Mouse (Mus musculus): ENCODE data around the gene Wfdc1. TPM values are rescaled to one million over a fixed set of nuclear protein-coding genes. Genes with fewer than 3 reads are reported as not detected.
A peak's percentile ranks its signal among the peaks of the same experiment; 100 is the strongest.

The Wfdc1 gene
- polyA plus RNA-seq (2014; fragmentation: Nextera tagmentation; extraction: Ambion mirVana), result 3.0 and 3.4 TPM in 2 replicates

- TF ChIP-seq CTCF (IDR thresholded peaks at IDR 0.05; ENCODE audit: low read depth), result no peak
- no peak within 1 kb of the TSS for H3K4me3 ChIP-seq (ENCODE audit: low read depth, low read length)
- H3K27ac ChIP-seq (ENCODE audit: low read depth), result no peak within 1 kb of the TSS; the same call in 1 of the 2 replicates
- DNase-seq (no peak), ATAC-seq (ENCODE audit: insufficient read depth) (no peak)
- H3K27me3 ChIP-seq (ENCODE audit: insufficient read depth, low read length), result no peaks in the 10 kb centered on the region
- no peaks in the 10 kb centered on the region for H3K36me3 ChIP-seq (ENCODE audit: insufficient read depth)
- WGBS, result 15% methylated on average over 14 of the region's 14 CpGs
- no peak within 1 kb of the TSS for H3K9ac ChIP-seq
- peaks cover 17% of the 10 kb centered on the region; the same call in 1 of the 2 replicates for H3K4me1 ChIP-seq (ENCODE audit: insufficient read depth)
- H3K9me3 ChIP-seq (ENCODE audit: low read depth, low read length), result no peaks in the 10 kb centered on the region
- peak within 1 kb of the TSS; percentile 29; the same call in 1 of the 2 replicates for H3K4me2 ChIP-seq
Measured at GRCm38 (mm10) chr8:119666219-119666951, at the start of gene Wfdc1. Gene Wfdc1, plus strand, starts transcription at chr8:119666365.

DNA sequence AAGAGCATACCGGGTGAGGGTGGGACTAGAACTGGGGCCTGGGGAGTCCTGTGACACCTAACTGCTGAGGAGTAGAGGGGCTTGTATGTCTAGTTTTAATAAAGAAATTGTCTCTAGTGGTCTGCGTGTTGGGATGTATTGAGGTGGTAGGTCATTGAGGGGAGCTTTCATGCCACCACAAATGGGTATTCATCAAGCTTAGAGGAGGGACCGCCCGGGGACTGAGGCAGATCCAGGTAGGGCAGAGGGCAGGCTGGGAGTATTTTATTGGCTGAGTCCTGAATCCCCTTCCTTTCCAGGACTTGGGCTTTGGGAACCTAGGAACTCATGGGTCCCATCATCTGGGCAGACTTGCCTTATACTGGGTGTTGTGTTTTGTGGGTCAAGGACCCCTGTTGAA lies 49.4 kb upstream of the Wfdc1 start:
- H3K4me2 ChIP-seq, result no peak overlapping the region
- no peaks in the 10 kb centered on the region for H3K36me3 ChIP-seq (ENCODE audit: insufficient read depth)
- no peak overlapping the region for H3K9ac ChIP-seq
- WGBS, result 82% methylated on average over 4 of the region's 4 CpGs
- H3K4me3 ChIP-seq (ENCODE audit: low read depth, low read length), result no peak overlapping the region
- H3K4me1 ChIP-seq (ENCODE audit: insufficient read depth), result no peaks in the 10 kb centered on the region
- DNase-seq, result no peak
- H3K9me3 ChIP-seq (ENCODE audit: low read depth, low read length), result no peaks in the 10 kb centered on the region
- no peak for ATAC-seq (ENCODE audit: insufficient read depth)
- no peaks in the 10 kb centered on the region for H3K27me3 ChIP-seq (ENCODE audit: insufficient read depth, low read length)
- no peak for TF ChIP-seq CTCF (IDR thresholded peaks at IDR 0.05; ENCODE audit: low read depth)
- H3K27ac ChIP-seq (ENCODE audit: low read depth), result no peak overlapping the region

- 79% methylated on average over 5 of the region's 5 CpGs for WGBS
- no peaks in the 10 kb centered on the region for H3K4me1 ChIP-seq (ENCODE audit: insufficient read depth)
- no peak overlapping the region for H3K4me3 ChIP-seq (ENCODE audit: low read depth, low read length)
- no peak for DNase-seq
- H3K9me3 ChIP-seq (ENCODE audit: low read depth, low read length), result no peaks in the 10 kb centered on the region
- no peaks in the 10 kb centered on the region for H3K36me3 ChIP-seq (ENCODE audit: insufficient read depth)
- ATAC-seq (ENCODE audit: insufficient read depth), result no peak
- no peak for TF ChIP-seq CTCF (IDR thresholded peaks at IDR 0.05; ENCODE audit: low read depth)
- H3K27me3 ChIP-seq (ENCODE audit: insufficient read depth, low read length), result no peaks in the 10 kb centered on the region
- no peak overlapping the region for H3K27ac ChIP-seq (ENCODE audit: low read depth)
- H3K4me2 ChIP-seq, result no peak overlapping the region
- H3K9ac ChIP-seq, result no peak overlapping the region
Measured at GRCm38 (mm10) chr8:119617586-119617985, 48.6 kb upstream of the Wfdc1 start.

- H3K9me3 ChIP-seq (ENCODE audit: low read depth, low read length), result no peaks in the 10 kb centered on the region
- H3K9ac ChIP-seq, result no peak overlapping the region
- H3K36me3 ChIP-seq (ENCODE audit: insufficient read depth), result no peaks in the 10 kb centered on the region
- no peaks in the 10 kb centered on the region for H3K4me1 ChIP-seq (ENCODE audit: insufficient read depth)
- no peak for TF ChIP-seq CTCF (IDR thresholded peaks at IDR 0.05; ENCODE audit: low read depth)
- no peak for ATAC-seq (ENCODE audit: insufficient read depth)
- WGBS, result 40% methylated on average over 5 of the region's 5 CpGs
- H3K27me3 ChIP-seq (ENCODE audit: insufficient read depth, low read length), result no peaks in the 10 kb centered on the region
- no peak overlapping the region for H3K27ac ChIP-seq (ENCODE audit: low read depth)
- no peak overlapping the region for H3K4me2 ChIP-seq
- H3K4me3 ChIP-seq (ENCODE audit: low read depth, low read length), result no peak overlapping the region
- no peak for DNase-seq
Measured at GRCm38 (mm10) chr8:119618887-119619286, 47.3 kb upstream of the Wfdc1 start.

DNA sequence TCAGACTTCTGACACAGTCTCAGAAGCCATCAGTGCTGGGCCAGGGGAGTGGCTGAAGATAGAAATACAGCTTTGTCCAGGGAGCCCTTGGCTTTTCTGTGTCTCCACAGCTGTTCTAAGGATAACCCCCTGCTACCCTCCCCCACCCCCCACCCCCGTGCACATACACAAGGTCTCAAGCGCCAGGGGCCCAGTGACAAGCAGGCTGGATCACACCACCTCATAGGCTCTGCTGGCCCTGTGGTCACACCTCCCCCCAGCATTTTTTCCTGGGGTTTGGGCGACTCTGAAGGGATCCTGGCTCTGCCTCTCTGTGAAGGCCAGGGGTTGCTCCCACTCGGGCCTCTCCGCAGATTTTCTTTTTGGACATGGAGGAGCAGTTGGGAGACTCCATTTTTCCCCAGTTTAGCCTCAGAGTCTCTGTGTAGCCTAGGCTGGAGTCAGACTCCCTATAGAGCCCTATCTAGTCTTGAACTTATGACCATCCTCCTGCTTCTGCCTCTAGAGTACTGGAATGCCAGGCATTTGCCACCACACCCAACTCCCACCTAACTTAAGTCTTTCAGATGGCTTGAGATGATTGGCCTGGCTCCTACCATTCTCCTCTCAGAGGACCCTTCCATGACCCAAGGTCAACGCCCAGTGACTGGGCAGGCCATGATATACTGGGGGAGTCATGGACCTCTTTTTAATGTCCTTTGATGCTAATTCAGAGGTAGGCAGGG lies 45.9 kb upstream of the Wfdc1 start:
- no peaks in the 10 kb centered on the region for H3K9me3 ChIP-seq (ENCODE audit: low read depth, low read length)
- DNase-seq, result no peak
- H3K9ac ChIP-seq, result no peak overlapping the region
- H3K4me3 ChIP-seq (ENCODE audit: low read depth, low read length), result no peak overlapping the region
- H3K4me2 ChIP-seq, result no peak overlapping the region
- no peak for ATAC-seq (ENCODE audit: insufficient read depth)
- no peaks in the 10 kb centered on the region for H3K27me3 ChIP-seq (ENCODE audit: insufficient read depth, low read length)
- TF ChIP-seq CTCF (IDR thresholded peaks at IDR 0.05; ENCODE audit: low read depth), result no peak
- no peaks in the 10 kb centered on the region for H3K4me1 ChIP-seq (ENCODE audit: insufficient read depth)
- H3K27ac ChIP-seq (ENCODE audit: low read depth), result no peak overlapping the region
- no peaks in the 10 kb centered on the region for H3K36me3 ChIP-seq (ENCODE audit: insufficient read depth)
- 59% methylated on average over 6 of the region's 6 CpGs for WGBS

GRCm38 (mm10) chr8:119620848-119621465 lies 45.2 kb upstream of the Wfdc1 start:
- no peaks in the 10 kb centered on the region for H3K4me1 ChIP-seq (ENCODE audit: insufficient read depth)
- WGBS, result 78% methylated on average over 14 of the region's 14 CpGs
- no peak for DNase-seq
- TF ChIP-seq CTCF (IDR thresholded peaks at IDR 0.05; ENCODE audit: low read depth), result no peak
- H3K9ac ChIP-seq, result no peak overlapping the region
- no peak for ATAC-seq (ENCODE audit: insufficient read depth)
- H3K27me3 ChIP-seq (ENCODE audit: insufficient read depth, low read length), result no peaks in the 10 kb centered on the region
- H3K4me3 ChIP-seq (ENCODE audit: low read depth, low read length), result no peak overlapping the region
- H3K27ac ChIP-seq (ENCODE audit: low read depth), result no peak overlapping the region
- no peaks in the 10 kb centered on the region for H3K36me3 ChIP-seq (ENCODE audit: insufficient read depth)
- H3K4me2 ChIP-seq, result no peak overlapping the region
- H3K9me3 ChIP-seq (ENCODE audit: low read depth, low read length), result no peaks in the 10 kb centered on the region

DNA sequence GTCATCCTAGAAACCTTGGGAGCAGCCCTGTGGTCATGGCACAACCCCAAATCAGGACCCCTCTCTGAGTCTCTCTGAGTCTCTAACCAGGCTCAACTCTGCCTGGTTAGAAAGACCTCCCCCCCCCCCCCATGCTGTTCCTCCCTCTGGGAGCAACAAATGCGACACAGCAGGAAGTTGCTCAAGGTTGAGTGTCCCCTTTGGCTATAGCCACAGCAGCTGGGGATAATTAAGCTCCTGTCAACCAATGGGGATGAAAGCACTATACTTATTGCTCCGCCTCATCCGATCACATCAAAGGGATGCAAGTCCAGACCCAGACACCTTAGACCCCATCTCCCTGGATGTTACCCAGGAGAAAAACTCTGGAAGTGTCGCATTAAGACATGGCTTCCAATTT lies 43.6 kb upstream of the Wfdc1 start:
- Histone ChIP-seq H3K36me3 (ENCODE audit: insufficient read depth) (no peaks in the 10 kb centered on the region), H3K4me2 (no peak overlapping the region), H3K9ac (no peak overlapping the region), H3K4me1 (ENCODE audit: insufficient read depth) (no peaks in the 10 kb centered on the region), H3K9me3 (ENCODE audit: low read depth, low read length) (no peaks in the 10 kb centered on the region), H3K27me3 (ENCODE audit: insufficient read depth, low read length) (no peaks in the 10 kb centered on the region), H3K27ac (ENCODE audit: low read depth) (no peak overlapping the region), H3K4me3 (ENCODE audit: low read depth, low read length) (no peak overlapping the region)
- no peak for TF ChIP-seq CTCF (IDR thresholded peaks at IDR 0.05; ENCODE audit: low read depth)
- DNase-seq (no peak), ATAC-seq (ENCODE audit: insufficient read depth) (no peak)
- WGBS, result 50% methylated on average over 4 of the region's 4 CpGs
